Mouse (Mus musculus) frontal cortex, postnatal 25 days (tissue): ENCODE measurements around the gene Adamts1.

Experiments used
- DNase-seq, 2 experiments: peaks; one replicate each; pipeline ENCODE4 v3.0.0; 2022; ENCODE audit warnings: low spot score in 2 of 2

Adamts1 gene

DNA sequence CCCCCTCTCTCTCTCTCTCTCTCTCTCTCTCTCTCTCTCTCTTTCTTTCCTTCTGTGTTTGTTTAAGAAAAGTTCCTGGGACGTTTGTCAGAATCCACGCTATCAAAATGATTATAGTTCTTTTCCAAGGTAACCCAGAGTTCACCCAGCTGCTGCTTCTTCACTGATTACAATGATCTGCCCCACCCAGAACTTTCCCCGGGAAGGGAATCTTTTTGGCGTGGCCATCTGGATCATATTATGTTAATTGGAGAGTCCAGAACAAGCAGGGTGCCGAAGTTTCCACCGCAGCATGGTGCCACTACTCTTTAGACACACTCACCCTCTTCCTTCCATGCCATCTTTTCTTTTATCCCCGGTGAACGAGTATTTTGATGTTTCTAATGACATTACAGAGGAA, 37.2 kb downstream of the Adamts1 start:
- DNase-seq, result no peak

- no peak for DNase-seq
Measured at GRCm38 (mm10) chr16:85765167-85765566, 37.7 kb downstream of the Adamts1 start.

DNA sequence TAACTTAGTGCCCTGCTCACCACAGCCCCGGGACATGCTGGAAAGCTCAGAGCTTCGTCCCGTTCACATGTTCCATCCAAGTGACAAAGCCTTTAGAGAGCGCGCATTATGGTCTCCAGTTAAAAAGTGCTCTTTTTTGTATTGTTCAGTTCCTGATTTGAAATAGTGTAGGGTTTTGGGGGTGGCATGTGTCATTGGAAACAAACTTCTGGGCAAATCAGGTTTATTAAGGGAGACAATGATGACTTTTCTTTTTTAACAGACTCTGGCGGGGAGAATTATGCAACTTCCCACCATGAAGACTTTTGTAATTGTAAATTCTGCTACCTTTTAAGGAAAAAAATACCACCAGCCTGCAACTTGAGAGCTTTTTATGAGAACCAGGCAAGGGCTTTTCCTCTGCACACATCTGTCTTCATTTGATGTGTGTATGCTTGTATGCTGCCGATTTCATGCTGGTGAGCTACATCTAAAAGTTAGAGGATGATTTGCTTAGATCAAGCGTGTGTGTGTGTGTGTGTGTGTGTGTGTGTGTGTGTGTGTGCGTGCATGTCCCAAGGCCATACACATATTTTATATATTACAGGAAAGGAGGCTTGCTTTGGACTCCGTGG, 40.8 kb downstream of the Adamts1 start:
- DNase-seq, result no peak

GRCm38 (mm10) chr16:85760961-85761580, 41.8 kb downstream of the Adamts1 start:
- no peak for DNase-seq

- peak in 1 of 2 experiments; percentile 8 for DNase-seq
Measured at GRCm38 (mm10) chr16:85756101-85756819, 46.7 kb downstream of the Adamts1 start.

DNA sequence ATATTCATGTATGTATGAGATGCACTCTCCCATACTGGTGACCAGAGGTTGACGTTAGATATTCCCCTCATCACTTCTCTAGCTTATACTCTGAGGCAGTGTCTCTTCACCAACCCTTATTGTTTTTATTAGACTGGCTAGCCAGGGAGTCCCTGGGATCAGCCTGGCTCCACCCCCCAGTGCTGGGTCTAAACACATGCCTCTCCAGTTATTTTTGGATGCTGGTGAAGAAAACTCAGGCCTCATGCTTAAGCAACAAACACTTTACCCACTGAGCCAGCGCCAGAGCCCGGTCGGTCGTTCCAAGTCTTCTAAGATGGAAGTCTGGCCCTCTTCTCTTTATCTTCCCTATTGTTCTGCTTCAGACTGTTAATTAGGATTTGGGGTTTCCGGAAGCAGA, 53.6 kb downstream of the Adamts1 start:
- DNase-seq, result no peak

GRCm38 (mm10) chr16:85747589-85748360, 55.1 kb downstream of the Adamts1 start:
- no peak for DNase-seq

- DNase-seq, result no peak
Measured at GRCm38 (mm10) chr16:85746386-85746785, 56.5 kb downstream of the Adamts1 start.
